Mouse (Mus musculus) midbrain, embryonic 11.5 days (tissue): ENCODE results near the gene St6galnac6. TPM values are rescaled to one million over a fixed set of nuclear protein-coding genes. Genes with fewer than 3 reads are reported as not detected.

Experiments used
- ATAC-seq: fragments of 200-750 bp; cut with Nextera tagmentation; 2 replicates; pipeline ENCODE4 v1.8.0; 2017; ENCODE audit warnings: moderate TSS enrichment, moderate library complexity; ENCODE audit not compliant: low FRiP score
- DNase-seq: peaks from one replicate; pipeline ENCODE4 v3.0.0; 2015; ENCODE audit warnings: low spot score; ENCODE audit errors: missing footprints
- H3K27ac ChIP-seq: fragments of 300-500 bp; sonication (generic); 2 replicates; pipeline ENCODE4 v1.5.1; 2014; ENCODE audit warnings: low read depth, low read length
- H3K27me3 ChIP-seq: fragments of 300-500 bp; sonication (generic); 2 replicates; pipeline ENCODE4 v1.6.1; 2014; ENCODE audit warnings: mild to moderate bottlenecking, low read length, moderate library complexity, mixed read lengths; ENCODE audit not compliant: control insufficient read depth, insufficient read depth
- H3K36me3 ChIP-seq: fragments of 300-500 bp; sonication (generic); 2 replicates; pipeline ENCODE4 v1.6.1; 2014; ENCODE audit warnings: mild to moderate bottlenecking, low read length, moderate library complexity, mixed read lengths; ENCODE audit not compliant: control insufficient read depth, insufficient read depth
- H3K4me1 ChIP-seq: fragments of 300-500 bp; sonication (generic); 2 replicates; pipeline ENCODE4 v1.6.1; 2014; ENCODE audit warnings: low read length; ENCODE audit not compliant: control insufficient read depth, insufficient read depth
- H3K4me2 ChIP-seq: fragments of 300-500 bp; sonication (generic); 2 replicates; pipeline ENCODE4 v1.6.1; 2014; ENCODE audit warnings: mild to moderate bottlenecking, moderate library complexity
- H3K4me3 ChIP-seq: fragments of 300-500 bp; sonication (generic); 2 replicates; pipeline ENCODE4 v1.5.1; 2014; ENCODE audit warnings: low read depth, low read length
- H3K9ac ChIP-seq: fragments of 300-500 bp; sonication (generic); 2 replicates; pipeline ENCODE4 v1.6.1; 2014; ENCODE audit warnings: low read length
- H3K9me3 ChIP-seq: fragments of 300-500 bp; sonication (generic); 2 replicates; pipeline ENCODE4 v1.6.1; 2016; ENCODE audit warnings: low read length; ENCODE audit not compliant: control insufficient read depth
- WGBS: fragments of 180-500 bp; shearing (Covaris S2); extraction: QIAGEN DNeasy Blood & Tissue Kit; methylation state at CpG from one replicate; pipeline ENCODE4 v1.1.7; 2014; 5-methylcytosine and 5-hydroxymethylcytosine counted together
- polyA plus RNA-seq: library from polyadenylated mRNA; unstranded; fragments of >200 nt; fragmentation: Nextera tagmentation; extraction: Ambion mirVana; gene quantifications from 2 replicates; pipeline ENCODE4 v1.2.1, GENCODE M21; 2014

St6galnac6 gene
- polyA plus RNA-seq, 1 experiment from 2014 or later = 4.5 TPM

GRCm38 (mm10) chr2:32653764-32654163 lies 54.3 kb downstream of the St6galnac6 start:
- Histone ChIP-seq H3K4me1 (no peaks in the 10 kb centered on the region), H3K9ac (no peak overlapping the region), H3K27ac (no peak overlapping the region), H3K27me3 (no peaks in the 10 kb centered on the region), H3K36me3 (no peaks in the 10 kb centered on the region), H3K4me2 (no peak overlapping the region), H3K9me3 (no peaks in the 10 kb centered on the region), H3K4me3 (no peak overlapping the region)
- WGBS = 63% methylated on average over 7 of the region's 7 CpGs
- ATAC-seq (no peak), DNase-seq (no peak)

DNA sequence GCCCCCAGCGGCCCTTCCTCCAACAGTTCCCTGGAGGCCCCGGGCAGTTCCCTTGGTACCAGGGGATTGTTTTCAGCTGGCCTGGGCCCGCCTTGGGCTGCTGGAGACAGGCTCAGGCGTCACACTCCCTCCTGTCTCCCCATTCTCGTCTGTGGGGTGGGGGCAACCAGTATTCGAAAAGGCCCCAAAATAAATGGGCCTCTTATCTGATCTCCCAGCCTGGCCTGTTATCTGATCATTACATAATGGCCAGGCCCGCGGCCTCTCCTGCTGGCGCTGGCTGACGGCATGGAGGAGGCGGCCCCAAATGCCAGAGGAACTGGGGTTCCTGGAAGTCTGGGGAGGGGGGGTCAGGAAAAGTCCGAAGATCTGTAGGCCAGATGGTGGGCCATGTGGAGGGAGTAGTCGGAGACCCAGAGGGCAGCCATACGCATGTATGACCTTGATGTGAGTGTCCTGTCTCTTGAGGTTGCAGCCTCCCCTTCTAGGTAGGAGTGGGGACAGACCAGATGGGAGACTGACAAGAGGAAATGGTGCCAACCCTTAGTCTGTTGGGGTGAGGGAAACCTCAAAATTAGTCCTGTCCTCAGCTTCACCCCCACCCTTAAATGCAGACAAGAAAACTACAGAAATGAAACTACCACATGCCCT lies 55.4 kb downstream of the St6galnac6 start:
- ATAC-seq = no peak
- H3K4me2 ChIP-seq = no peak overlapping the region
- WGBS = 82% methylated on average over 14 of the region's 14 CpGs
- H3K9ac ChIP-seq = no peak overlapping the region
- H3K27ac ChIP-seq = no peak overlapping the region
- no peak for DNase-seq
- no peaks in the 10 kb centered on the region for H3K9me3 ChIP-seq
- H3K4me3 ChIP-seq = no peak overlapping the region
- H3K36me3 ChIP-seq = no peaks in the 10 kb centered on the region
- no peaks in the 10 kb centered on the region for H3K27me3 ChIP-seq
- no peaks in the 10 kb centered on the region for H3K4me1 ChIP-seq

DNA sequence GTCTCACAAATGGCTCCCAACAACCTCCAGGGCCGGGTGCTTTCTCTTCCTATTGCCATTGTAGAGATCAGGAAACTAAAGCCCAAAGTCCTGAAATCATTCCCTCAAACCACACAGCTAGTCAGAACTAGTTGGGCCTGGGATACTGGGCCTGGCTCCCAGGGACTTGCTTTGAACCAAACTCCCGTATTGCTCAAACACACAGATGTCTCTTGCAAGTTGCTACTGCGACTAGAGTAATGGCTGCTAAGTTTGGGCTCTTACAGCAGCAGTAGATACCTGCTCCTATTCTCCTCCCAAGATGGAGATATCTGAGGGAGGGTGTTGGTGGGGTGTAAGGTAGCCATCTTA lies 55.9 kb downstream of the St6galnac6 start:
- no peak overlapping the region for H3K4me2 ChIP-seq
- no peak overlapping the region for H3K9ac ChIP-seq
- no peaks in the 10 kb centered on the region for H3K36me3 ChIP-seq
- 86% methylated on average over 3 of the region's 3 CpGs for WGBS
- no peak overlapping the region for H3K4me3 ChIP-seq
- DNase-seq (no peak), ATAC-seq (no peak)
- no peaks in the 10 kb centered on the region for H3K9me3 ChIP-seq
- H3K27me3 ChIP-seq = no peaks in the 10 kb centered on the region
- no peaks in the 10 kb centered on the region for H3K4me1 ChIP-seq
- H3K27ac ChIP-seq = no peak overlapping the region

DNA sequence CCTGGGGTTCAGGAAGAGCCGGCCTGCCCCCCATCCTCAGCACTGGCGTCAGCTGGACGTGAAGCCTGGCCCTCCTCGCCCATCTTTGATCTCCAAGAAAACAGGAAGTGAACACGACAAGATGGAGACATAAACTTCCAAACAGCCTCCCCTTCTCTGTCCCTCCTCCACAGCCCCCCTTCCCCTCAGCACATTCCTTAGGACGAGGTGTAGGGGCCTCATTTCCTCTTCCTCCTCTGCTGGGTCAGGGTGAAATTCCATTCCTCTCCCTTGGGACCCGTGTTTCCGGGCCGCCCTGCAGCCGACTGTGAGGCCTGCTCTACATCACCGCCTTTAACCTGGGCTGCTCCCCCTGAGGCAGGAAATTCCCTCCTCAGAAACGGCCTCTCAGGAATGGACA lies 56.3 kb downstream of the St6galnac6 start:
- DNase-seq = no peak
- H3K27ac ChIP-seq = no peak overlapping the region
- no peak for ATAC-seq
- H3K4me2 ChIP-seq = no peak overlapping the region
- no peak overlapping the region for H3K4me3 ChIP-seq
- H3K9ac ChIP-seq = no peak overlapping the region
- H3K9me3 ChIP-seq = no peaks in the 10 kb centered on the region
- no peaks in the 10 kb centered on the region for H3K4me1 ChIP-seq
- no peaks in the 10 kb centered on the region for H3K36me3 ChIP-seq
- H3K27me3 ChIP-seq = no peaks in the 10 kb centered on the region
- 76% methylated on average over 12 of the region's 12 CpGs for WGBS

DNA sequence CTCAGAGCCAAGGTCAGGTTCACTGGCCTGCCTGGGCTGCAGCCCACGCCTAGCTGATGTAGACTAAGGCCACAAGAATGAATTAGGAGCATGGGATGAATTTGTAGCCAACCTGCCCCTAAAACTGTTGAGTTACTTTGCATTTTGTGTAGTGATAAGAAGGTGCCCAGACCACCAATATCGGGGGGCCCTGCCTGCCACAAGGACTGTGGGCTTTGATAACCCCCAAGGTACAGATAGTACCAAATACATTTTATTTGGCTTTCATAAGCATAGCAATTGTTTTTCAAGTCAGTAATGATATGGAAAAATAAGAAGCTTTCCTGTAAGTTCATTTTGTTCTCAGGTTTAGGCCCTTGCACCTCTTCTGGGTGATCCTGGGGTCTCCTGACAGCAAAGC lies 59.4 kb downstream of the St6galnac6 start:
- no peaks in the 10 kb centered on the region for H3K36me3 ChIP-seq
- DNase-seq = no peak
- 80% methylated on average over 2 of the region's 2 CpGs for WGBS
- no peak overlapping the region for H3K27ac ChIP-seq
- H3K4me2 ChIP-seq = no peak overlapping the region
- no peak for ATAC-seq
- H3K9ac ChIP-seq = no peak overlapping the region
- H3K9me3 ChIP-seq = no peaks in the 10 kb centered on the region
- H3K27me3 ChIP-seq = no peaks in the 10 kb centered on the region
- H3K4me1 ChIP-seq = no peaks in the 10 kb centered on the region
- no peak overlapping the region for H3K4me3 ChIP-seq

- Histone ChIP-seq H3K36me3 (no peaks in the 10 kb centered on the region), H3K4me2 (no peak overlapping the region), H3K27me3 (no peaks in the 10 kb centered on the region), H3K4me3 (no peak overlapping the region), H3K27ac (no peak overlapping the region), H3K4me1 (no peaks in the 10 kb centered on the region), H3K9me3 (no peaks in the 10 kb centered on the region), H3K9ac (no peak overlapping the region)
- no peak for ATAC-seq
- 73% methylated on average over 7 of the region's 7 CpGs for WGBS
- no peak for DNase-seq
Measured at GRCm38 (mm10) chr2:32661509-32662107, 62.1 kb downstream of the St6galnac6 start.

GRCm38 (mm10) chr2:32662291-32662690 lies 62.8 kb downstream of the St6galnac6 start:
- Histone ChIP-seq H3K27ac (no peak overlapping the region), H3K9ac (no peak overlapping the region)

GRCm38 (mm10) chr2:32665345-32665744 lies 65.8 kb downstream of the St6galnac6 start:
- Histone ChIP-seq H3K4me3 (no peak overlapping the region), H3K36me3 (no peaks in the 10 kb centered on the region), H3K27me3 (no peaks in the 10 kb centered on the region), H3K4me2 (no peak overlapping the region), H3K4me1 (no peaks in the 10 kb centered on the region), H3K9me3 (no peaks in the 10 kb centered on the region), H3K27ac (no peak overlapping the region), H3K9ac (no peak overlapping the region)
- no peak for ATAC-seq
- 86% methylated on average over 8 of the region's 8 CpGs for WGBS
- DNase-seq = no peak

More at GRCm38 (mm10) chr2:32662291-32662690, 62.8 kb downstream of the St6galnac6 start:
- no peaks in the 10 kb centered on the region for H3K36me3 ChIP-seq
- H3K9me3 ChIP-seq = no peaks in the 10 kb centered on the region
- no peaks in the 10 kb centered on the region for H3K4me1 ChIP-seq
- ATAC-seq = no peak
- 54% methylated on average over 5 of the region's 5 CpGs for WGBS
- no peak for DNase-seq
- H3K4me2 ChIP-seq = no peak overlapping the region
- no peaks in the 10 kb centered on the region for H3K27me3 ChIP-seq
- no peak overlapping the region for H3K4me3 ChIP-seq

DNA sequence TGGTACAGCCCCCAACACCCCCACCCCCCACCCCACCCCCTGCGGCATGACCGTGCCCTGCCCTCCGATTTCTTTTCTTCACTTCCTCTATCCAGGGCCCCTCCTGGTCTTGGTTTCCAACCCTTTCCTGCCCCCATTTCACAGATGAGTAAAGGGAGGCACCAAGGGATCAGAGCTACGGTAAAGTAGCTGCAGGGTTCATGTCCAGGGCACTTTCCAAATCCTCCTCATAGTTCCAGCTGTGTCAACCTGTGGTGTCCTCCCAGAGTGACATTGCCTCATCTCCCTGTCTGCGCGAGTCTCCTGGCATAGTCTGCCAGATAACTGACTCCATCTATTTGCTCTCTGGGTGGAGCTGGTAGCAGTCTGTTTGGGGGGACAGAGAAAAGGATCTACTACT lies 66.3 kb downstream of the St6galnac6 start:
- DNase-seq (no peak), ATAC-seq (no peak)
- Histone ChIP-seq H3K9ac (no peak overlapping the region), H3K4me2 (no peak overlapping the region), H3K9me3 (no peaks in the 10 kb centered on the region), H3K27me3 (no peaks in the 10 kb centered on the region), H3K4me3 (no peak overlapping the region), H3K27ac (no peak overlapping the region), H3K36me3 (no peaks in the 10 kb centered on the region), H3K4me1 (no peaks in the 10 kb centered on the region)
- WGBS = 92% methylated on average over 6 of the region's 6 CpGs
